Mouse (Mus musculus) MEL (cell line): Measurements from ENCODE around the gene Chil1. TPM values are rescaled to one million over a fixed set of nuclear protein-coding genes. Genes with fewer than 3 reads are reported as not detected.

ENCODE experiments used
- DNase-seq: peaks from one replicate; pipeline ENCODE4 v3.0.0; 2011; ENCODE audit warnings: low read depth, low spot score
- H3K27ac ChIP-seq: 2 replicates; pipeline ENCODE4 v1.5.1; 2012; ENCODE audit warnings: low read depth, mild to moderate bottlenecking, control low read depth, low read length, moderate library complexity; ENCODE audit not compliant: control insufficient read depth
- H3K27me3 ChIP-seq, 2 experiments: fragments of 150-350 bp in 1 of 2; sonication (generic) in 1 of 2; 2 replicates each; pipeline ENCODE4 v1.6.1; 2012; ENCODE audit warnings: low read length in 2 of 2, mild to moderate bottlenecking in 2 of 2, improper control_type of control experiment in 1 of 2, moderate library complexity in 1 of 2; ENCODE audit not compliant: insufficient read depth in 2 of 2, control insufficient read depth in 1 of 2
- H3K36me3 ChIP-seq, 2 experiments: 2 replicates each; pipeline ENCODE4 v1.6.1; 2012 to 2014; ENCODE audit warnings: low read length in 2 of 2, improper control_type of control experiment in 1 of 2, inconsistent platforms in 1 of 2, mild to moderate bottlenecking in 1 of 2; ENCODE audit not compliant: insufficient read depth in 2 of 2, control insufficient read depth in 1 of 2
- H3K4me1 ChIP-seq, 2 experiments: fragments of 150-350 bp in 1 of 2; sonication (generic) in 1 of 2; 2 replicates each; pipeline ENCODE4 v1.6.1; 2012; ENCODE audit warnings: low read length in 2 of 2, improper control_type of control experiment in 1 of 2, mild to moderate bottlenecking in 1 of 2; ENCODE audit not compliant: insufficient read depth in 2 of 2, control insufficient read depth in 1 of 2
- H3K4me3 ChIP-seq, 2 experiments: fragments of 150-350 bp in 1 of 2; sonication (generic) in 1 of 2; 2 replicates each; pipeline ENCODE4 v1.5.1; 2012; ENCODE audit warnings: low read depth in 2 of 2, low read length in 2 of 2, mild to moderate bottlenecking in 2 of 2, moderate library complexity in 2 of 2, control low read depth in 1 of 2, improper control_type of control experiment in 1 of 2; ENCODE audit not compliant: control insufficient read depth in 1 of 2, insufficient read depth in 1 of 2
- H3K79me2 ChIP-seq: 2 replicates; pipeline ENCODE4 v1.6.1; 2012; ENCODE audit warnings: mild to moderate bottlenecking, low read length, moderate library complexity; ENCODE audit not compliant: control insufficient read depth, poor library complexity, insufficient read depth
- H3K9ac ChIP-seq: 2 replicates; pipeline ENCODE4 v1.6.1; 2012; ENCODE audit warnings: low read depth, mild to moderate bottlenecking, control low read depth, low read length, moderate library complexity; ENCODE audit not compliant: control insufficient read depth, poor library complexity, severe bottlenecking
- H3K9me3 ChIP-seq: fragments of 150-350 bp; sonication (generic); replicated peaks from 2 replicates; pipeline ENCODE4 v1.6.1; 2012; ENCODE audit warnings: mild to moderate bottlenecking, low read length, improper control_type of control experiment, moderate library complexity; ENCODE audit not compliant: insufficient read depth
- BHLHE40 ChIP-seq: IDR thresholded peaks from 2 replicates; pipeline ENCODE4 v1.6.1; 2012; ENCODE audit warnings: low read depth, mild to moderate bottlenecking, inconsistent platforms, low read length, improper control_type of control experiment, borderline replicate concordance
- CHD2 ChIP-seq: IDR thresholded peaks from 2 replicates; pipeline ENCODE4 v1.6.1; 2011; ENCODE audit warnings: low read length, improper control_type of control experiment
- ELF1 ChIP-seq: IDR thresholded peaks from 2 replicates; pipeline ENCODE4 v1.6.1; 2014; ENCODE audit warnings: low read depth, mild to moderate bottlenecking, inconsistent platforms, low read length, improper control_type of control experiment, moderate library complexity
- EP300 ChIP-seq, 2 experiments: IDR thresholded peaks; 2 replicates each; pipeline ENCODE4 v1.6.1; 2011; ENCODE audit warnings: improper control_type of control experiment in 2 of 2, low read length in 2 of 2, low read depth in 1 of 2, mild to moderate bottlenecking in 1 of 2
- ETS1 ChIP-seq: IDR thresholded peaks from 2 replicates; pipeline ENCODE4 v1.6.1; 2012; ENCODE audit warnings: low read depth, mild to moderate bottlenecking, inconsistent platforms, low read length, improper control_type of control experiment, moderate library complexity
- GATA1 ChIP-seq: IDR thresholded peaks from 2 replicates; pipeline ENCODE4 v1.6.1; 2011; ENCODE audit warnings: low read depth, low read length, improper control_type of control experiment
- HCFC1 ChIP-seq: IDR thresholded peaks from 2 replicates; pipeline ENCODE4 v1.6.1; 2012; ENCODE audit warnings: low read depth, mild to moderate bottlenecking, inconsistent platforms, low read length, improper control_type of control experiment, moderate library complexity
- MAFK ChIP-seq: IDR thresholded peaks from 2 replicates; pipeline ENCODE4 v1.6.1; 2011; ENCODE audit warnings: low read depth, mild to moderate bottlenecking, low read length, improper control_type of control experiment, borderline replicate concordance
- MAX ChIP-seq: IDR thresholded peaks from 2 replicates; pipeline ENCODE4 v1.6.1; 2011; ENCODE audit warnings: low read length, improper control_type of control experiment
- MAZ ChIP-seq: IDR thresholded peaks from 2 replicates; pipeline ENCODE4 v1.6.1; 2012; ENCODE audit warnings: low read depth, mild to moderate bottlenecking, inconsistent platforms, low read length, improper control_type of control experiment
- MEF2A ChIP-seq: IDR thresholded peaks from 2 replicates; pipeline ENCODE4 v1.6.1; 2014; ENCODE audit warnings: low read depth, mild to moderate bottlenecking, inconsistent platforms, low read length, improper control_type of control experiment; ENCODE audit not compliant: poor library complexity, insufficient replicate concordance, severe bottlenecking; ENCODE audit errors: extremely low read depth
- MYC ChIP-seq: IDR thresholded peaks from 2 replicates; pipeline ENCODE4 v1.6.1; 2011; ENCODE audit warnings: low read depth, mild to moderate bottlenecking, low read length, improper control_type of control experiment, moderate library complexity
- POLR2AphosphoS5 ChIP-seq: IDR thresholded peaks from 2 replicates; pipeline ENCODE4 v1.6.1; 2012; ENCODE audit warnings: low read depth, borderline replicate concordance, mild to moderate bottlenecking, inconsistent platforms, low read length, moderate library complexity, mixed read lengths
- TAL1 ChIP-seq: IDR thresholded peaks from 2 replicates; pipeline ENCODE4 v1.6.1; 2012; ENCODE audit warnings: mild to moderate bottlenecking, inconsistent platforms, low read length, moderate library complexity, mixed read lengths
- USF1 ChIP-seq: IDR thresholded peaks from 2 replicates; pipeline ENCODE4 v1.6.1; 2014; ENCODE audit warnings: low read depth, mild to moderate bottlenecking, inconsistent platforms, low read length, improper control_type of control experiment, moderate library complexity
- USF2 ChIP-seq, 2 experiments: IDR thresholded peaks; 2 replicates each; pipeline ENCODE4 v1.6.1; 2011 to 2012; ENCODE audit warnings: improper control_type of control experiment in 2 of 2, low read length in 2 of 2, borderline replicate concordance in 1 of 2, inconsistent platforms in 1 of 2, low read depth in 1 of 2, mild to moderate bottlenecking in 1 of 2; ENCODE audit not compliant: insufficient read depth in 1 of 2
- polyA plus RNA-seq, 2 experiments: library from polyadenylated mRNA; stranded (reverse) in 1 of 2; unstranded in 1 of 2; fragments of >175 nt in 1 of 2; fragments of >200 nt in 1 of 2; gene quantifications; 2 replicates each; pipeline versions ENCODE4 v1.2.1 to v1.2.4; 2012; ENCODE audit warnings: low replicate concordance in 2 of 2, low read depth in 1 of 2; ENCODE audit not compliant: insufficient read length in 2 of 2, insufficient read depth in 1 of 2, missing spikeins in 1 of 2
- total RNA-seq: library from RNA; depleted of rRNA; stranded (reverse); fragments of 300-350 nt; gene quantifications from 2 replicates; pipeline ENCODE4 v1.2.3, GENCODE M21; 2012

The Chil1 gene
- total and polyA plus RNA-seq, 3 experiments: not detected

DNA sequence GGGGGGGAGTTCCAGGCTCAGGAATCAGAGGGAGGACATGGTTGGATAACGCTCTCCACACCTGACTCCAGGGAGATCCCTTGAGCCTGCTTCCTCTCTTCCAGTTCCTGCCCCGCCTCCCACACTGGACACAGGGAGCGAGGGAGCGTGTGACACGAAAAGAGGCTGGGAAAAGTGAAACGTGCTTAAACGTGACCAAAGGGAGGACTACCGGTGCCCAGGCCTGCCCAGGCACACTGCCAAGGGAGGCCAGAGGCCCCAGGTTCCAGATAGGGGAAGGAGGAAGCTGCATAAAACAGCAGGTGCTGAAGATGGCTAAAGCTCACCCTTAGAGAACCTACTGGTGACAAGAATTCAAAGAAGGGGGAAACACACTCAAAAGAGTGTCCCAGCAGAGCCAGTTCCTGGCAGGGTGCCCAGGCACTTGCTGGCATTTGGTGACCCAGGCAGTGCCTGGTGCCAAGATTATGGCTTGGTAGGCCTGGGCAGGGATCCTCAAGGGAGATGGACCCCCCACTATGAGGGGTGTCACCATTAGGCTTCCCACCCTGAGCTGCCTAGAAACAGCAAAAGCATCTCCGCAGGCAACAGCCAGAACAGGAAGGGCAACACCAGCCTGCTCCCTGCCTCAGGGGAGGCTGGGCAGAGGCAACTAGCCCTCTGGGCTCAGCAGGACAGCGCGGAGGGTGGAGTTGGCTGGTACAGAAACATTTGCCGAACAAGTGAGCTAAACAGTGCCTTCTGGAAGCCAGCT lies 51.0 kb downstream of the Chil1 start (continued):
- TF ChIP-seq ETS1 (peak; percentile 41; the same call in 1 of the 2 replicates), MAFK (no peak; the same call in 1 of the 2 replicates), BHLHE40 (peak; percentile 92), GATA1 (peak; percentile 27; the same call in 1 of the 2 replicates), EP300 (IDR thresholded peaks at IDR 0.05; ENCODE audit: low read depth in 1 of 2, low read length in 2 of 2) (peak; percentile 57 to 67), USF2 (IDR thresholded peaks at IDR 0.05; ENCODE audit: borderline replicate concordance in 1 of 2, insufficient read depth in 1 of 2, low read depth in 1 of 2, low read length in 2 of 2) (no peak)

DNA sequence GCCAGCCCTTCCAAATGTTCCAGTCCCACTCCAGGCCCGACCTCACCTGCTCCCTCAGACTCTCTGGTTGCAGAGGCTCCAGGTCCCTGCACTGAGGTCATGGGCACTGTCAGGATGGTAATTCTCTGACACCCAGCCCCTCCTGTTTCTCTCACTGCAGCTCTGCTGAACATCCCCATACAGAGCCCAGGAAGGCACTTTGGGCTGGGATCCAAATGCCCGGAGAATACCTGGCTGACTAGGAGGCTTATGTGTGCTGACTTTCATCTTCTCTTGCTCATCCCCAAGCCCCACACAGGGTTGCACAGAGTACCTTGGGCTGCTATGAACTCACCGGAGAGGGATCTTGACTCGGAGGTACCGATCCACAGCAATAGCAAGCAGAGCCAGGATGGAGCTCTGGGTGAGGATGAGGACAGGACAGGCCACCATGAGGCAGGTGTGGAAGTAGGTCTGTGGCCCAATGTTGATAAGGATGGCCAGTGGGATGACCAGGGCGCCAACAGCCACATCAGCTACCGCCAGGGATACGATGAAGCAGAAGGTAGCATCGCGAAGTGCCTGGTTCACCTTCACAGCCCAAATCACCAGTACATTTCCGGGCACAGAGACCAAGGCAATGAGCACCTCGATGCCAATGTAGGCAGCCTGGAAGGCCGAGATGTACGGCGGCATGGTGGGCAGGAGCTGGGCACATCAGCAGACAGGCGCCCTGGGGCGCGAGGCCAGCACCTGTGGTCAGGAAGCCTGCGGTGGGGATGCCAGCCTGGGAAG lies 51.9 kb downstream of the Chil1 start:
- peaks cover 0 to 3% of the 10 kb centered on the region in 2 experiments; a peak in 1 of 4 replicates for H3K36me3 ChIP-seq
- H3K27me3 ChIP-seq: peaks cover 0 to 3% of the 10 kb centered on the region in 2 experiments; a peak in 3 of 4 replicates
- H3K79me2 ChIP-seq: no peaks in the 10 kb centered on the region
- TF ChIP-seq GATA1 (no peak), POLR2AphosphoS5 (no peak), ELF1 (no peak), MAZ (no peak), MAX (no peak), CHD2 (no peak), HCFC1 (no peak), MEF2A (no peak), TAL1 (no peak), USF1 (no peak), MYC (no peak), ETS1 (no peak)
- H3K9ac ChIP-seq: no peak overlapping the region
- H3K9me3 ChIP-seq: no peaks in the 10 kb centered on the region
- H3K27ac ChIP-seq: no peak overlapping the region
- DNase-seq: no peak
- peaks cover 3 to 20% of the 10 kb centered on the region in 2 experiments; a peak in 3 of 4 replicates for H3K4me1 ChIP-seq
- H3K4me3 ChIP-seq: no peak overlapping the region
